ENCODE assay signal across 24 mouse cellular contexts in genomic region chr17:24346831-24347230, GRCm38 (mm10). TPM values are rescaled to one million over a fixed set of nuclear protein-coding genes. Genes with fewer than 3 reads are reported as not detected.
DNase-seq lines count a peak whose midpoint lies in the region; ATAC-seq lines count a peak whose summit lies in the region.
"Had no signal": no experiment of that assay in that cellular context is flagged by ENCODE, and none has a peak within 500 bp of the region (broad histone marks: within the 10 kb centered on the region; RNA-seq: fewer than 3 reads in every experiment).

No protein-coding gene starts in this region.

- DNase-seq in retina, embryonic 14.5 days (ENCODE audit: low spot score) = peak; percentile 45
- no peak for DNase-seq in retina, postnatal 1 day
- peak; percentile 40 for DNase-seq in thymus, postnatal 25 days
- no peak for DNase-seq in heart, adult 11 months
- DNase-seq in cerebellum, postnatal 25 days = no peak
- DNase-seq: adrenal gland, postnatal 14 days; cerebellum, adult 11-12 months; cerebellum, adult 9-10 months; cerebellum, postnatal 36 days; gastrocnemius, postnatal 36 days; heart, adult 18-20 months; heart, postnatal 10 days; heart, postnatal 4 days had no signal

- peak; percentile 19 for ATAC-seq in inflammation-experienced regulatory T-cells, adult 6 months
- no peak for ATAC-seq in CD4-positive, CD25-positive, alpha-beta regulatory T cell, adult 4 months
- ATAC-seq: forebrain, embryonic 14.5 days; hindbrain, embryonic 16.5 days had no signal

RNA-seq across cellular contexts. Expression of gene Abca17, which starts 4.0 kb away (rescaled TPM):
- polyA plus RNA-seq in inflammation-experienced regulatory T-cells, adult 6 months (2017; shearing (Covaris generic)) = not detected
- polyA plus RNA-seq in CD4-positive, CD25-positive, alpha-beta regulatory T cell, adult 4 months (2017; shearing (Covaris generic)) = under 1 TPM in 1 of 2 experiments, not detected in 1; 0.49 TPM
- polyA plus RNA-seq: C2C12; embryonic facial prominence, embryonic 11.5 days; embryonic facial prominence, embryonic 15.5 days; erythroblast, embryonic 14.5 days; forebrain, embryonic 10.5 days; heart, embryonic 10.5 days; intestine, embryonic 14.5 days had no signal

RNA-seq across cellular contexts. Expression of gene Abca3, which starts 4.9 kb away (rescaled TPM):
- polyA plus RNA-seq in inflammation-experienced regulatory T-cells, adult 6 months (2017; shearing (Covaris generic)) = 10 to 100 TPM; 17.8 to 31.2 (median 26.3) TPM
- 10 to 100 TPM; 17.0 to 23.7 TPM for polyA plus RNA-seq in CD4-positive, CD25-positive, alpha-beta regulatory T cell, adult 4 months (2017; shearing (Covaris generic))

Comparison
In these comparisons a context has a peak if more than half of its experiments do, and no peak if none do; other contexts are left out.
1. DNase-seq: peak in retina, embryonic 14.5 days (single experiment) and thymus, postnatal 25 days (single experiment); none in retina, postnatal 1 day (single experiment), heart, adult 11 months (single experiment) and cerebellum, postnatal 25 days (0 of 2).